Mouse (Mus musculus) bone marrow macrophage, adult 2 months (primary cell): ENCODE data around the gene Dis3.

Experiments used
- CTCF ChIP-seq: IDR thresholded peaks from 2 replicates; pipeline ENCODE4 v1.5.1; 2012; ENCODE audit warnings: low read depth, mild to moderate bottlenecking, low read length, moderate library complexity
- POLR2A ChIP-seq: IDR thresholded peaks from 2 replicates; pipeline ENCODE4 v1.6.1; 2012; ENCODE audit warnings: mild to moderate bottlenecking, low read depth, low read length, borderline replicate concordance

GRCm38 (mm10) chr14:99058959-99059586 lies 40.5 kb downstream of the Dis3 start:
- TF ChIP-seq POLR2A, result no peak
- no peak for TF ChIP-seq CTCF
